8 mouse cellular contexts compared by ENCODE assay signal in genomic region chr10:43021017-43021416, GRCm38 (mm10).
DNase-seq lines count a peak whose midpoint lies in the region; ATAC-seq lines count a peak whose summit lies in the region.

No protein-coding gene starts in this region.

- H3K4me2 ChIP-seq in heart, embryonic 12.5 days = peak overlapping the region; percentile 98
- H3K4me2 ChIP-seq in embryonic facial prominence, embryonic 15.5 days (replicated peaks) = peak overlapping the region; percentile 97
- peak overlapping the region; percentile 95 for H3K4me2 ChIP-seq in limb, embryonic 15.5 days

- H3K27ac ChIP-seq in heart, embryonic 12.5 days (ENCODE audit: poor library complexity, severe bottlenecking) = no peak overlapping the region
- no peak overlapping the region for H3K27ac ChIP-seq in embryonic facial prominence, embryonic 15.5 days (replicated peaks)
- no peak overlapping the region for H3K27ac ChIP-seq in limb, embryonic 15.5 days

- ATAC-seq in heart, embryonic 12.5 days (ENCODE audit: insufficient number of reproducible peaks, low FRiP score) = no peak
- ATAC-seq in embryonic facial prominence, embryonic 15.5 days (ENCODE audit: insufficient number of reproducible peaks, low FRiP score, low TSS enrichment, low read depth) = no peak
- ATAC-seq in limb, embryonic 15.5 days (ENCODE audit: insufficient number of reproducible peaks, low FRiP score, low TSS enrichment, low read depth) = no peak

- no peak for DNase-seq in heart, adult 9 months (ENCODE audit: low spot score in 2 of 2)
- DNase-seq in adrenal gland, postnatal 10 days = peak; percentile 33
- DNase-seq in spleen, adult 12 weeks (ENCODE audit: low spot score) = no peak
- no peak for DNase-seq in frontal cortex, postnatal 14 days (ENCODE audit: low spot score in 2 of 2)
- DNase-seq in thymus, postnatal 0 days (ENCODE audit: low spot score) = no peak

- peaks cover 48% of the 10 kb centered on the region for H3K27me3 ChIP-seq in heart, embryonic 12.5 days (replicated peaks)
- H3K27me3 ChIP-seq in embryonic facial prominence, embryonic 15.5 days = peaks cover 33% of the 10 kb centered on the region
- H3K27me3 ChIP-seq in limb, embryonic 15.5 days = peaks cover 54% of the 10 kb centered on the region

- H3K36me3 ChIP-seq in heart, embryonic 12.5 days = no peaks in the 10 kb centered on the region
- no peaks in the 10 kb centered on the region for H3K36me3 ChIP-seq in embryonic facial prominence, embryonic 15.5 days
- H3K36me3 ChIP-seq in limb, embryonic 15.5 days = no peaks in the 10 kb centered on the region

- peak overlapping the region; percentile 63 for H3K4me3 ChIP-seq in heart, embryonic 12.5 days
- H3K4me3 ChIP-seq in embryonic facial prominence, embryonic 15.5 days (replicated peaks) = peak overlapping the region; percentile 55
- peak overlapping the region; percentile 53 for H3K4me3 ChIP-seq in limb, embryonic 15.5 days

- no peaks in the 10 kb centered on the region for H3K9me3 ChIP-seq in heart, embryonic 12.5 days (replicated peaks)
- H3K9me3 ChIP-seq in embryonic facial prominence, embryonic 15.5 days (replicated peaks) = no peaks in the 10 kb centered on the region
- no peaks in the 10 kb centered on the region for H3K9me3 ChIP-seq in limb, embryonic 15.5 days

- H3K9ac ChIP-seq in heart, embryonic 12.5 days = peak overlapping the region; percentile 71
- peak overlapping the region; percentile 21; the same call in 1 of the 2 replicates for H3K9ac ChIP-seq in embryonic facial prominence, embryonic 15.5 days
- H3K9ac ChIP-seq in limb, embryonic 15.5 days = peak overlapping the region; percentile 47; the same call in 1 of the 2 replicates

- H3K4me1 ChIP-seq in heart, embryonic 12.5 days (replicated peaks) = peaks cover 13% of the 10 kb centered on the region
- peaks cover 16% of the 10 kb centered on the region for H3K4me1 ChIP-seq in embryonic facial prominence, embryonic 15.5 days
- peaks cover 20% of the 10 kb centered on the region for H3K4me1 ChIP-seq in limb, embryonic 15.5 days

- 4% methylated on average over 35 of the region's 35 CpGs for WGBS in heart, embryonic 12.5 days
- 17% methylated on average over 35 of the region's 35 CpGs for WGBS in embryonic facial prominence, embryonic 15.5 days
- WGBS in limb, embryonic 15.5 days = 12% methylated on average over 35 of the region's 35 CpGs

Comparison
In these comparisons a context has a peak if more than half of its experiments do, and no peak if none do; other contexts are left out.
1. H3K9ac ChIP-seq: peak in every context shown above with its lines; median percentile 71 in heart, embryonic 12.5 days; 47 in limb, embryonic 15.5 days; 21 in embryonic facial prominence, embryonic 15.5 days.